Mouse (Mus musculus) urinary bladder, postnatal 25 days (tissue): Measurements from ENCODE around the gene Tet3.
A peak's percentile ranks its signal among the peaks of the same experiment; 100 is the strongest.

Source experiments
- DNase-seq: peaks from one replicate; pipeline ENCODE4 v3.0.0; 2022; ENCODE audit warnings: low spot score

Gene Tet3

DNA sequence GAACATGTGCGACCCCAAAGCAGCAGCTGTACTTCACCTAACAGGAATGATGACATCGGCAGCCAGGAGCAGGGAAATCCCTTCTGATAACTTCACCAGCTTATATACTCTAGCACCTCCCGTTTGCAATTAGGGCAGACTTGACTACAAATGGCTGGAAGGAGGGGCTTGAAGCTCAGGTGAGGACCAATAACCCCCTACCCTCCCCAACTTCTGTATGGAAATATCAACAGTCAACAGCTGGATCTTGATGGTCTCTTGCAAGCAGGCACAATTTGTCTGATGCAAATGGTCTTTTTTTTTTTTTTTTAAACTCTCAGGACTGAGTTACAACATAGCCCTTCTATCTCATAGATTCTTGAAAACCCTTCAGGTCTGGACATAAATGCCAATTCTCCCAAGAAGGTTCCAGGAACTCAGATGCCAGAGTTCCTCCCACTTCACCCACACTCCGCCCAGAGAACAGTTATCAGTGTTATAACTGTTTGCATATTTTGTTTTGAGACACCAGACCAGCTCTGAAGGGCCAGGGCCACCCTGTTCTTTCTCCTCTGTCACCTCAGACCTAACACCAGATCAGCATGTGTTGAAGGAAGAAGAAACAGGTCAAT, at the start of gene Tet3:
TSS of gene Tet3 (minus strand) at position 51 of the 611 bp plus-strand sequence.
- no peak for DNase-seq

DNA sequence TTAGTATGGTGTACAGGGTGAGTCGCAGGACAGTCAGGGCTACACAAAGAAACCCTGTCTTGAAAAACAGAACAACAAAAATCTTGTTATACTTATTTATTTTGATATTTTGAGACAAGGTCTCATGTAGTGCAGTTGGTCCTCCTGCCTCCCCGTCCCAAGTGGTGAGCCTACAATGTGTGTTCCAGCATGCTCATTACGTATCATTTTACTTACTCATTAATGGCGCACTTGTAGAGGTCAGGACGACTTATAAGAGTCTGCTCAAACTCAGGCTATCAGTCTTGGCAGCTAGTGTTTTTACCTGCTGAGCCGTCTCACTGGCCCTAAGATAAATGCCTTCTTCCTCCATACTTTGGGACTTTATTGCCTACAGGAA, 48.3 kb upstream of the Tet3 start:
- no peak for DNase-seq

DNA sequence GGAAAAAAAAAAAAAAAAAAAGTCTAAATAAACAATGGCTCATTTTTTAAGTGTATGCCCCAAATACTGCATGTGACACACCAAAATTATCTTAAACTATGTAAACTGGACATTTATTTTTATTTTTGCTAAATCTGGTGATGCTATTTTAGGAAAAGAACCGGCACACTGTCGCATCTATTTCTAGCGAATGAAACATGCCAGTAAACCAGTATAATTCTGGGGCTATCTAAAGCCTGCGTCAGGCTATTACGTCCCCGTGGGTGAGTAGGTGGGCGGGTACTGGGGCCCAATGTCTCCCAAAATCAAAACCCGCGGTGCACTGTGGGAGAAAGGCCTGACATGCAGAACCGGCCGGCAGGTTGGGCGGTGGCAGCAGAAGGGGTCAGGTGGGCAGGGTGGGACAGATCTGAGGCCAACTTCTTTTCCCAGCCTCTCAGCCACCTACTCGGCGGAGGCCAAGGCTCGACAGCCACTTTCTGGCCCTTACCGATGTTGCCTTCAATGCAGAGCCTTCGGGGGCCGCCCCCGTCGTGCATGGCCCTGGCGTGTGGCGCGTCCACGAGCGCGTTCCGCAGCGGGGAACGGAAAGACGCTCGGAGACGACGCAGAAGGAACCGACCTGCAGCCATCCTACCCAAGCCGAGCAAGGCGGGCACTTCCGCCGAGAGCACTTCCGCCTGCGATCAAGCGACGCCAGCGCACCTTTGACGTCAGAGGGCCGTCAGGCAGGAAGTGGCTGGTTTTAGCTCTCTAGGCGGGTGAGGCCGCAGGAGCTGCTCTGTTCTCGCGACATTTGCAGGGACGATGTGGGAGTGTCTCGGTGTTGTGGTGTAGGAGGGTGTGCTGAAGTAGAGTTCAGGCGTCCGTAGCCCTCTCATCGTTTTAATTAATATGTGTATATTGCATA, 47.6 kb upstream of the Tet3 start, which contains the start of gene Dguok:
TSS of gene Dguok (minus strand) at position 712 of the 910 bp plus-strand sequence.
- peak; percentile 89 for DNase-seq

DNA sequence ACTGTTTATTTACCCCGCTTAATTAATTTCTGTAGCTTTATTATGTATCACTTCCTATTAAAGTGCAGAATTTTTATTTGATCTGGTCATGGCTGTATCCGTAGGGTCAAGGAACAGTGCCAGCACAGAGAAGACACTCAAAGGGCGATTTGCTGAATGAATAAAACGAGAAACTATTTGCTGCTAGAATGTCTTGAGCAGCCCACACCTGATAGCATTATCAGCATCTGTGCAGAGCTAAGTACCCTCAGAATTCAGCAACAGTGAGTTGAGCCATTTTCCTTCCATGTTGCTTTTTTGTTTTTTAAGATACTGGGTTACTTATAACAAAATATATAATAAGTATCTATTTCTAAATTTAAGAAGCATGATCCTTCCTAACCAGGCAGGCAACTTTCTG, 46.7 kb upstream of the Tet3 start:
- no peak for DNase-seq

DNA sequence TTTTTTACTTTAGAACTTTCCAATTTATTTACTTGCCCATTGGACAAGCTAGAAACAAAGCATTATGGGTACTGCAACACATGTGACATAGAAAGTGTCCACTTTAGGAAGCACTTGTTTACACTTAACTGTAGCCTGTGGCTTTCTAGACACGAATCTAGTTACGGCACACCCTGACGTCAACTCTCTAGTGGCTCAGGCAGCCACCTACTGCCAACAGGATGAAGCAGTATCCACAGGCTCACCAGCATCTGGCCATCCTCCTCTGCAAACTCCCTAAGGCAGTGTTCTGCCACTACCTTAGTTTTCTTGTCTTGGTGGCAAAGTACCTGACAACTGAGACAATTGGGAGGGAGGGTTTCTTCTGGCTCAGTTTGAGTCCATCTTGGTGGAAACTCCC, 44.5 kb upstream of the Tet3 start:
- DNase-seq, result no peak

DNA sequence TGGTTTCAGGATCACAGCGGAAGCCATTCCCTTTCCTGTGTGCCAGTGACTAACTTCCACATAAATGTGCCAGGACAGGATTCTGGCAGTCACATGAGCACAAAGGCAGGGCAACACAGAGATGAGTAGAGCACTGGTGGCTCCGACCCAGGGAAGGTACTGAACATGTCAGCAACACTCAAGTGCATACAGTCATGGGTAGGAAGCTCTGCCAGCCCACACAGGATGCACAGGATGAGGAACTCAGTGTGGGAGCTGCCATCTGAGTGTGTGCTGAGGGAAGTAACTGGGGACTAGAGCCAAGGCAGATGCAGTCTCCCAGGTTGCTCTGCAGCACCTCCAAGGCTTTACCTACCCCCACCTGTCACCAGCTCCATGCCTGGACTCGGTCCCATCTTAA, 43.8 kb upstream of the Tet3 start:
- DNase-seq, result no peak

DNA sequence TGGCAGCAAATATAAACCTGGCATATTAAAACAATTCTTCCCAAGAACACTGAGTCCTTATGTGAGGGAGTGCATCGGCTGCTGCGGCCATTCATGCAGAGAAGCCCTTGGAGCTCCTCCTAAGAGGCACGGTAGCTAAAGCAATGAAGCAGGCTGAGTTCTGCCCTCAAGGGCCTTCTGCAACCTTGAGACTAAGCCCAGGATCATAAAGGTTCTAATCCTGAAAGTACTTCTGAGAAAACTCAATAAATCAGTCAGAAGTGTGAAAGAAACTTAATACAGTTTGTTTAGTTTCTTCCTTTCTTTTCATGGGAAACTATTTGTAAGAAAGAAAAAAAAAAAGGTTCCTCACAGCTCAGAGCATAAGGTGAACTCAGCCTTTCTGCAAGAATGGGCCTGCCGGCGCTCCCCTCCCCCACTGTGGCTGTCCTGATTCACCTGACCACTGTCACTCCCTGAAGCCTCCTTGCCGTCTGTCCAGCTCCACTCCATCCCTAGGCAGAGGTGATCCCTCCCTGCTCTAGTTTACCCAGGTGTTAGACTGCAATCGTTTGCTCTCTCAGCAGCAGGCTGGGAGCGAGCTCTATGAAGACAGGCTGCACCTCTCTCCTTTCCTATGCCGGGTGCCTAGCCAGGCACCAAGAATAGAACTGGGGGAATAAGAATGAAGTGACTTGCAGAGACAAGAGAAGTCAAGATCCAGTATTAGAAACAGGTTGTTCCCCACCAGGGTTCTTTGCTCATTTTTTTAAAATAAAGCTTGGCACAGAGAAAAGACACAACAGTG, 42.8 kb upstream of the Tet3 start:
- DNase-seq, result no peak

DNA sequence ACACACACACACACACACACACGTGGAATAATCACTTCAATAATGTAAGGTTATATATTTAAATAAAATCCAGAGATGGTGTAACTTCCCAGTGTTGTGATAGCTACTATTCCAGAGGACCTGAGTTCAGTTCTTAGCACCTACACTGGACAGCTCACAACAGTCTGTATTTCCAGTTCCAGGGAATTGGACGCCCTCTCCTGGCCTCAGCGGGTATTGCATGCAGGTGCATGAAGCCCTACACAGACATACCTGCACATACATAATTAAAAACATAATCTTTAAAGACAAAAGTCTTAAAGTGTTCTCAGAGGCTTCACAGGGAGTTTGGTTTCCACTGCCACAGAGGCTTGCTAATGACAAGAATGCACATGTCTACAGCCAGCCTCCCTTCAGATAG, 41.6 kb upstream of the Tet3 start:
- no peak for DNase-seq

DNA sequence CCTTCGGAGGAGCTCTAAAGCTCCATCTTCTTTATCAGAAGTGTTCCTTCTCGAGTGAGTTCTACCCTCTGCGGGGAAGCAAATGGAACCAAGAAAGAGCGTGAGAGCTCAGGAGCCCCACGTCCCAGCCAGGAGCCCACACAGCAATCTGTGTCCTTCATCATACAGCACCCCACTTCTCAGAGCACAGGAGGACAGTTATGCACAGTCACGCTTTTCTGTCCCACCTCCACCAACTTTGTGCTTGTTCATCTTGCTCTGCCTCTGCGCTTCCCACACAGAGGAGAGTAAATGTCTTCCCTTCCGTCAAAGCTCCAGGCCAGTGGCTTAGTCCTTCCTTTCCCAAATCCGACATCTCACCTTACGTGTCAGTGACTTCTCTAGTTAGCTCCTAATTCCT, 40.2 kb upstream of the Tet3 start:
- DNase-seq, result no peak

DNA sequence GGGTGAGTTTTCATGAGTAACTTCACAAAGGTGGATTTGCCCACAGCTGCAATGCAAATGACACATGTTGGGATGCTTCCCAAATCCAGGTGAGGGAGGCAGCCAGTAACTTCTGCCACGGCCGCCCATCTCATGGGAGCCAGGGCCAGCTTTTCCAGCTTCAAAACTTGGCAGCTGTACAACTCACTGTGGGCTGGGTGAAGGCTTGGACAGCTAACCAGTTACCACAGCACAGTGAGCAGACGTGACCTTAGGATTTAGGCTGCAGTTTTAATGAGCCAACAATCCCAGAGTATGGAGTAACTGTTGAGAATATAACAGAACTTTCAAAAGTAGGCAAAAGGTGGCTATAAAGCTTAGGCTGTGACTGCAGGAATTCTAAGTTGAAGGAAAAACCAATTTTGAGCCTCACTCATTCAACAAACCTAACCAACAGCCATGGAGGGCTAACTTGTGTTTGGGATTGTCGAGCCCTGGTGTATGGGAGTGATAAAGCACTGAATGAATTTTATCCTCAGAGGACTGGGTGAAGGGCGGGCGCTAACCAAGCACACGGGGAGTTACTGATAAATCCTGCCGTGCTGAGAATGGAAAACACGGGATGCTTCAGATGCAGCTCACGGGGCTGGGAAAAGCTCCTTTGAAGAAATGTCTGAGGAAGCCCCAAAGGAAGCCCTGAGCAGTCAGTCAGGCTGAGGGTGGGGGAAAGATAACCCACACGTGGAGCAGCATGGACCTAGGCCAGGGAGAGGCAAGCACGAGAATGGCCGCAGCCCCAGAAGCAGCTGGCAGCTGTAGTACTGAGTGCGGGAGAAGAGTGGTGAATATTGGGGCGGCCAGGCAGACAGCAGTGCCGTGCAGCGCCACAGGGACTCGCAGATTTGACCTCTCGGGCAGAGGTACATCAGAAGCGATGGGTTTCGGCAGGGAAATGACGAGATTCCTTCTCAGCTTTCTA, 38.1 kb upstream of the Tet3 start:
- no peak for DNase-seq

DNA sequence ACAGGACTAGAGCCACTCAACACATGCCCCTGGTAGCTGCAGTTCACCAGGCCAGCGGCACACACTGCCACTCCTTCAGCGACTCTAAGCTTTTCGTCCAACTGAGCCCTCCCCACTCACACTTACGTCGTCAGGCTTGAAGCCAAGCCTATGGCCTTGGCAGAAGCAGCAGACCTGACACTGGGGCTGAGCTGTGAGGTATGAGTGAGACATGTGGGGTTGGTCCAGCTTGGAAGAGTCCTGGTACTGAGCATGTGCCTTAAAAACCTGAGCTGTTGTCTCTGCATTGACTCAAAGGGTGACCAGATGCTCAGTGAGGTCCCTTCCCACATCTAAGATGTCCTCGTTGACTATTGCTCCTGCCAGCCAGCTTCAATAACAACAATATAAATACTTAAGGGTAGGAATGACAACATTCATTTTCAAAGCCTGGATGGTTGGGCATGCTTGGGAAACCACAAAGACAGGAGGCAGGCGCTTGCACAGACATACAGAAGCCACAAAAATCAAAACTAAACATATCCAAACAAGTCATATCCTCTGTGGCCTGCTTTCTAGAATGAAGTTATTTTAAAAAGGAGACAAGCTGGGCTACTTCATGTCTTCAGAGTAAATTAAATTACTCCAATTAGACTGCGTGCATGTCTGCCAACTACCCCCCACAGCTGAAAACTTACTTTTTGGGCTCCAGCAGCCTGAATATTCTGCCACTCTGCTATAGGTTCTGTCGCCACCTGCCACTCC, 37.3 kb upstream of the Tet3 start:
- DNase-seq, result no peak

DNA sequence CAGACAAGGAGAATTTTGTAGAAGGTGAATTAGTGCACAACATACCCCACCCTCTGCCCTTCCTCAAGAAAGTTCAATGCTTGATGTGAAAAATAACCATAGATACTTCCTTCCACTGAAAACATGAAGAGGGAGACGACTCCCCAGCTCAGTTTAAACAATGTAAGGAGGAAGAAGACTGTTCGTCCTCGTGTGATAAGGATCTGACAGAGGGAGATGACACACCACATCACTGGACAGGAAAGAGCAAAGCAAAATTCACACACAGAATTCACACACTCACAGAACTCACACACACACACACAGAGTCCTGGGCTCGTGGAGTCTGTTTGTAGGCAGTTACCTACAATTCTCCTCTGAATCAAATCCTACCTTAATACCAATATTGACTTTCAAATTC, 31.7 kb upstream of the Tet3 start:
- no peak for DNase-seq

DNA sequence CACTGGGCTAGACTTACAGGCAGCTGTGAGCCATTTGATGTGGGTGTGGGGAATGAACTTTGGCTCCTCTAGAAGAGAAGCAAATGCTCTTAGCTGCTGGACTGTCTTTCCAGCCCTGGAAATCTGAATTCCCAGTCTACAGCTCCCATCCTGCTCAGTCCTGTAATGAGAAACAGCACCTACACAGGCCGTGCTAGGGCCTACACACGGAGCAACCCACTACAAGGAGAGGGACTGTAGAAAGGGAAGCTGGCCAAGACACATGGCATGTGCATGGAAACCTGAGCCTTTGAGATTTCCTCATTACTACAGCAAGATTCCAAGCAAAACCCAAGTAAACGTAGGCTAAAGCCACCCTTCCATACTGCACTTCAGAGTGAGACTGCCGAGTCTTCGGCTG, 29.3 kb upstream of the Tet3 start:
- no peak for DNase-seq

DNA sequence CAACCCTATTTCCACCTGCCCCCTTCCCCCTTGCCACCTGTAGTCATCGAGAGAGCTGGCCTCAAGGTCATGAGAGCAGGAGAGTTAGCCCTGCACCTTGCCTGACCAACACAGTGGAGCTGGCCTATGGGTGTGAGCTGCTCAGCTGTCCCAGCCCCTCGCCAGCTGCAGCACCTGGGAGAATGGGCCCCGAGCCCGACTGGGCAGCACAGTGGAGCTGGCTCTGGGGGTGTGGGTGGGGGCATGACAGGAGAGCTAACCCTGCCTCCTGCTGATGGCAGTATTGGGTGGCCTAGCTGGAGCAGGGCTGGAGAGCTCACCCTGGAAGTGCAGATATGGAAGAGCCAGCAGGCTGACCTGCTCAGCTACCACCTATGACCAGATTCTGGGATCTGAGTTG, 28.4 kb upstream of the Tet3 start:
- DNase-seq, result no peak

DNA sequence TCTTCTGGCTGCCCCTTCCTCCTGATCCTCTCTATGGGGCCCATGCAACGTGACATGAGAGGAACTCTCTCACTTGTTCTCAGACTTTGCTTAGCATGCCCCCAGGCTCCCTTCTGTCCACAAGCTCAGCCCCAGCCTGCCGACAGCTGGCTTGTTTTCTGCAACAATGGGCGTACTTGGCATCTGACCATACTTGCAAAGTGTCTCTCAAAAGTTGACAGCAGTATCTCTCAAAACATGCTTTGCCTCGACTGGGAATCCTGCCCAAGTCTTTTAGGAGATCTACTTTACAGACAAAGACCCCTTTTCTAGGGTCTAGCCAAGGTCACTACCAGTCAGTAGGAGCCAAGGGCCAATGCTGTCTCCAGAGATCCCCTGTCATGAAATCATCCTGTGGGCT, 27.0 kb upstream of the Tet3 start:
- no peak for DNase-seq

DNA sequence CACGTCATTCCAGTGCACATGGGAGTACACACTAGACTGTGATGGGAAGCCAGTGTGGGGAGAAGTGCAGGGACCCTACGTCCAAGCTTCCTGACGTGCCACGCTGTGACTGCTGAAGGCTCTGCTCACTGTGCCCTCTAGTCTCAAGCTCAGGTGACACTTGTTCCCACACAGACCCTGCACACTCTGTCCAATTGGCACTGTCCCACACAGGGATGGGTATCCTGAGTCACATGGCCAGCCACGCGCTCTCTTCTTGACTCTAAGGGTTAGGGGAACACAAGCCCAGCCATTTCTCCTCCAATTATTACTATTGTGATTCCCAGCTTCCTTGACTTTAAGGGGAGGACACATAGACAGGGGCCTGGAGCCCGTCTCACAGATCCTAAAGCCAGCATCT, 24.9 kb upstream of the Tet3 start:
- DNase-seq, result no peak

DNA sequence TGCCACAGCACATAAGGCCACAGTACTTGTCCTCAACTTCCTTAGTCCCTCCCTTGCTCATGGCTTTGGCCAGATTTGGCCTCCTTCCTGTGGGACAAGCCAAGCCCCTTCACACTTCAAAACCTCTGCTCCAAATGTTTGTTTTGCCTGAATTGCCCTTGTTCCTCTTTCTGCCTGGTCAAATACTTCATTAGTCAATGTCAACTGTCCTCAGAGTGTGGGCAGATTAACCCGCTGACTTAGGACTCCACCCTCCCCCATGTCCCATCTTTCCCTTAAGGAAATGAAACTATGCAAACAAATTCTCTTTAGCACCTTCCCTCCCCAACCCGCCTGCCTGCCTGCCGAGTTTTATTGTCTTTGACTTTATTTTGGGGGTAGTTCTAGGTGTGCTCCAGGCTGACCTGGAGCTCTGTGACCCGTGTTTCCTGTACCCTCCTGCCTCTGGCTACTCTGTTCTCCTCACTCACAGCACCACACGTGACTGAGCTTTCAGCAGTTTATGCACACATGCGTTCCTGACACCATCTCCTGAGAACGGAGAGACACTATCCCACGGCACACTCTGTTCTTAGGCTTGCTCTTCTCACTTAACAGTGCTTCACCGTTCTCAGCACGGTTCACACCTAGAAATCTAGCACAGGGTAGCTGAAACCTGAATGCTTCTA, 23.7 kb upstream of the Tet3 start:
- no peak for DNase-seq

DNA sequence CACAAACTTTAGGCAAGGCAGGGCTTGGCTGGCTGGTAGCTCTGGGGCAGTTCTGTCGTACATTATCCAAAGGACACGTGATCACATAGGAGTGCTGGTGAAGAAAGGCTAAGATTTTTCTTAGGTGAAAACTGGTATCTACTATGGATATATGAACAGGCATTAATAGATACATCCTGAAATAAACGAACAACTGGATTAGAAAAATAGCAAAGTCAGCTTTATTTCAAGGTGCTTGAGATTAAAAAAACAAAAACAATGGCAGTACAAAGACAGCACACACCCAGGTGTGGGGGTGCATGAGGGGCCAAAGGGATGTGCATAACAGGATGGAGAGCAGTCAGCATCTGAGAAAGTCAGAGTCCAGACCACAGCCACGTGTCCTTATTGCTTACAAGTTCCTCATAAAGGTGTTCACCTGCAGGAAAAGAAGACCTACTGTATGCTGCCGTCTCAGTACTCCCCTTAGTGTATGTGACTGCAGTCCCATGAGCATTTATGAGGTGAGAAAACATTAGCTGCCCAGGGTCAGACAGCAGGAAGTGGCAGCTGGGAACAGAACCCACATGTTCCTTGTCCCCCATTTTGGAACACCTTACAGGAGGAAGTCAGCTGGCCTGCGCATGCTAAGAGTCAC, 21.3 kb upstream of the Tet3 start:
- no peak for DNase-seq

DNA sequence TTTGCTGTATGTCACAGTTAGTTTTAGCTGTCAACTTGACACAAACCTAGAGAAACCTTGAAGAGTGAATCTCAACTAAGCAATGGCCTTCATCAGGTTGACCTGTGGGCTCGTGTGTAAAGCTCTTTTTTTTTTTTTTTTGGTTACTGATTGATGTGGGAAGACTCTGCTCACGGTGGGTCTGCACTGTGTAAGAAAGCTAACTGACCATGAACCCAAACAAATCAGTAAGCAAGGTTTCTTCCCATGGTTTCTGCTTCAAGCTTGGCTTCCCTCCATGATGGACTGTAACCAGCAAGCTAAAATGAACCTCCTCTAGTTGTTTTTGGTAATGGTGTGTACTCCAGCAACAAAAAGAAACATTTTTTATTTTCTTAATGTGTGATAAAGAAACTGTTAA, 20.3 kb upstream of the Tet3 start:
- DNase-seq, result no peak

DNA sequence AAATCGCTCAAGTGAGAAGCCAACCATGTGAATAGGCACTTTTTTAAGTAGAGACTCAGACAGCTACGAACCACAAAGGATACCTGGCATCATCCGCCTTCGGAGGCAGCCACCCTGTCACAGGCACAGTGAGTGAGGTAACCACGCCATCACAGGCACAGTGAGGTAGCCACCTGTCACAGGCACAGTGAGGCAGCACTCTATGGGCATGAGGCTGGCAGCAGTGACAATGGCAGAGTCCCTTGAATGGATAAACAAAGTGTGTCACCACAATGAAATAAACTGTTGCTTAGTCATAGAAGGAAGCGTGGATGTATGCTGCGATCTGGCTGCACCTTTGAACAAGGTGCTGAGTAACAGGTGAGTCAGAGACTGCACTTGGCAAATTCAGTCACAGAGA, 19.7 kb upstream of the Tet3 start:
- DNase-seq, result no peak
